Mouse (Mus musculus): Measurements from ENCODE around the gene Aurkc.
"Not testable (repeated sequence)": the region's sequence is repeated elsewhere in the genome, so short reads cannot be mapped to it uniquely, and the experiment has no call there.

Aurkc gene

GRCm38 (mm10) chr7:6995251-6995650 lies at the start of gene Aurkc:
Gene Aurkc, plus strand, starts transcription at chr7:6995300.
- not testable (repeated sequence) for DNase-seq (ENCODE audit: low read depth, low spot score)

GRCm38 (mm10) chr7:6948061-6948460 lies 47.0 kb upstream of the Aurkc start:
- not testable (repeated sequence) for DNase-seq (ENCODE audit: low read depth, low spot score)

- no peak for DNase-seq (ENCODE audit: low read depth, low spot score)
Observed at GRCm38 (mm10) chr7:6956576-6956975, 38.5 kb upstream of the Aurkc start.

GRCm38 (mm10) chr7:6958574-6958973 lies 36.5 kb upstream of the Aurkc start:
- no peak for DNase-seq (ENCODE audit: low read depth, low spot score)

- no peak for DNase-seq (ENCODE audit: low read depth, low spot score)
Observed at GRCm38 (mm10) chr7:6973566-6973965, 21.5 kb upstream of the Aurkc start.

- no peak for DNase-seq (ENCODE audit: low read depth, low spot score)
Observed at GRCm38 (mm10) chr7:6976890-6977289, 18.2 kb upstream of the Aurkc start.

- not testable (repeated sequence) for DNase-seq (ENCODE audit: low read depth, low spot score)
Observed at GRCm38 (mm10) chr7:6998914-6999313, 3.8 kb downstream of the Aurkc start.

GRCm38 (mm10) chr7:7005441-7005840 lies 10.3 kb downstream of the Aurkc start:
- not testable (repeated sequence) for DNase-seq (ENCODE audit: low read depth, low spot score)

GRCm38 (mm10) chr7:7027445-7027844 lies 32.3 kb downstream of the Aurkc start:
- DNase-seq (ENCODE audit: low read depth, low spot score), result no peak

- DNase-seq (ENCODE audit: low read depth, low spot score), result not testable (repeated sequence)
Observed at GRCm38 (mm10) chr7:7049659-7050320, 54.7 kb downstream of the Aurkc start.
